8 mouse cellular contexts compared by ENCODE assay signal in genomic region chr1:86302532-86302931, GRCm38 (mm10). TPM values are rescaled to one million over a fixed set of nuclear protein-coding genes. Genes with fewer than 3 reads are reported as not detected.
DNase-seq lines count a peak whose midpoint lies in the region; ATAC-seq and TF ChIP-seq lines count a peak whose summit lies in the region.

TSS of gene B3gnt7 (plus strand) at chr1:86302832.

- no peaks in the 10 kb centered on the region for H3K36me3 ChIP-seq in liver, adult 2 months (ENCODE audit: control insufficient read depth, insufficient read depth, low read length)
- H3K36me3 ChIP-seq in intestine, embryonic 16.5 days (ENCODE audit: control insufficient read depth, insufficient read depth, low read length): no peaks in the 10 kb centered on the region
- no peaks in the 10 kb centered on the region for H3K36me3 ChIP-seq in neural tube, embryonic 13.5 days

- H3K9me3 ChIP-seq in intestine, embryonic 16.5 days (ENCODE audit: control insufficient read depth, low read length): no peaks in the 10 kb centered on the region
- H3K9me3 ChIP-seq in neural tube, embryonic 13.5 days: no peaks in the 10 kb centered on the region

- intact Hi-C loops in left cerebral cortex, postnatal 36 days (cut with DNase I): no loop called here

- H3K27me3 ChIP-seq in liver, adult 2 months (ENCODE audit: control insufficient read depth, insufficient read depth, low read length): peaks cover 5% of the 10 kb centered on the region; the same call in 1 of the 2 replicates
- H3K27me3 ChIP-seq in intestine, embryonic 16.5 days (replicated peaks; ENCODE audit: control insufficient read depth, insufficient read depth, low read length): peaks cover 16% of the 10 kb centered on the region
- peaks cover 61% of the 10 kb centered on the region for H3K27me3 ChIP-seq in neural tube, embryonic 13.5 days

- TF ChIP-seq CTCF in liver, adult 2 months (IDR thresholded peaks at IDR 0.05; ENCODE audit: low read depth, low read length): no peak
- TF ChIP-seq CTCF in embryonic fibroblast, embryonic 13.5 days (IDR thresholded peaks at IDR 0.05; ENCODE audit: borderline replicate concordance, insufficient read depth, low read length): no peak

- TF ChIP-seq POLR2A in liver, adult 2 months (IDR thresholded peaks at IDR 0.05; ENCODE audit: extremely low read depth, insufficient read depth, low read length): no peak
- TF ChIP-seq POLR2A in embryonic fibroblast, embryonic 13.5 days (IDR thresholded peaks at IDR 0.05; ENCODE audit: low read depth, low read length): no peak

- no peak within 1 kb of the TSS for H3K27ac ChIP-seq in liver, adult 2 months (replicated peaks; ENCODE audit: insufficient read depth, low read depth, low read length)
- H3K27ac ChIP-seq in embryonic fibroblast, embryonic 13.5 days (ENCODE audit: insufficient read depth, low read length): no peak within 1 kb of the TSS
- H3K27ac ChIP-seq in intestine, embryonic 16.5 days (ENCODE audit: low read length): no peak within 1 kb of the TSS
- H3K27ac ChIP-seq in neural tube, embryonic 13.5 days (replicated peaks): no peak within 1 kb of the TSS

- 61% methylated on average over 6 of the region's 6 CpGs for WGBS in liver, adult 2 months
- WGBS in intestine, embryonic 16.5 days: 36% methylated on average over 6 of the region's 6 CpGs
- WGBS in neural tube, embryonic 13.5 days: 10% methylated on average over 6 of the region's 6 CpGs

- DNase-seq in liver, adult 2 months (ENCODE audit: extremely low read depth, low read depth, low spot score): no peak
- DNase-seq in liver: no peak
- DNase-seq in layer of hippocampus, postnatal 10 days (ENCODE audit: low spot score in 2 of 2): no peak
- DNase-seq in adrenal gland, adult 2 months: no peak
- no peak for DNase-seq in left cerebral cortex, postnatal 36 days (ENCODE audit: low spot score in 2 of 2)

- no peaks in the 10 kb centered on the region for H3K79me2 ChIP-seq in liver, adult 2 months (ENCODE audit: control insufficient read depth, insufficient read depth, low read length)

- no peak for ATAC-seq in intestine, embryonic 16.5 days
- ATAC-seq in neural tube, embryonic 13.5 days (ENCODE audit: low read depth): no peak

- H3K4me3 ChIP-seq in liver, adult 2 months (ENCODE audit: insufficient read depth, low read depth, low read length): peak within 1 kb of the TSS; percentile 40; the same call in 1 of the 2 replicates
- peak within 1 kb of the TSS; percentile 36 for H3K4me3 ChIP-seq in embryonic fibroblast, embryonic 13.5 days (ENCODE audit: insufficient read depth, low read length)
- H3K4me3 ChIP-seq in intestine, embryonic 16.5 days (ENCODE audit: low read length): peak within 1 kb of the TSS; percentile 67
- H3K4me3 ChIP-seq in neural tube, embryonic 13.5 days: peak within 1 kb of the TSS; percentile 68

- H3K4me2 ChIP-seq in intestine, embryonic 16.5 days (ENCODE audit: low read depth, low read length): peak within 1 kb of the TSS; percentile 96
- H3K4me2 ChIP-seq in neural tube, embryonic 13.5 days: peak within 1 kb of the TSS; percentile 99

- H3K4me1 ChIP-seq in liver, adult 2 months (ENCODE audit: control insufficient read depth, insufficient read depth, low read length): no peaks in the 10 kb centered on the region
- H3K4me1 ChIP-seq in embryonic fibroblast, embryonic 13.5 days (ENCODE audit: control insufficient read depth, insufficient read depth, low read length): no peaks in the 10 kb centered on the region
- H3K4me1 ChIP-seq in intestine, embryonic 16.5 days (ENCODE audit: control insufficient read depth, insufficient read depth, low read length): 0 out of 2 replicates have a peak, but pooled peaks cover 7% of the 10 kb centered on the region
- peaks cover 12% of the 10 kb centered on the region for H3K4me1 ChIP-seq in neural tube, embryonic 13.5 days (replicated peaks)

- no peak within 1 kb of the TSS for H3K9ac ChIP-seq in liver, adult 2 months (ENCODE audit: low read depth, low read length)
- peak within 1 kb of the TSS; percentile 66 for H3K9ac ChIP-seq in intestine, embryonic 16.5 days (ENCODE audit: low read depth, low read length)
- H3K9ac ChIP-seq in neural tube, embryonic 13.5 days: peak within 1 kb of the TSS; percentile 77

RNA-seq across cellular contexts. Expression of gene B3gnt7, which starts in this region (rescaled TPM):
- not detected in 2 replicates for total RNA-seq in liver, adult 2 months (2014; rRNA removed)
- 0.19 and 0.31 TPM in 2 replicates for polyA plus RNA-seq in liver, adult 2 months (2012; rRNA removed)
- polyA plus RNA-seq in embryonic fibroblast, embryonic 13.5 days (2011; ENCODE audit: insufficient read length, low read depth, missing spikeins): 0.19 TPM in 1 of 2 replicates, not detected in the other
- 5.3 and 6.7 TPM in 2 replicates for polyA plus RNA-seq in intestine, embryonic 16.5 days (2015; fragmentation: Nextera tagmentation; extraction: Ambion mirVana)
- 3.3 and 4.2 TPM in 2 replicates for polyA plus RNA-seq in neural tube, embryonic 13.5 days (2015; fragmentation: Nextera tagmentation; extraction: Ambion mirVana)
- total RNA-seq in layer of hippocampus, postnatal 10 days (2021): 1 to 10 TPM; 3.6 to 3.9 TPM
- under 1 TPM; 0.21 to 0.26 TPM for total RNA-seq in adrenal gland, adult 2 months (2021)
- polyA plus RNA-seq in adrenal gland, adult 2 months (2012; rRNA removed): 0.36 and 0.40 TPM in 2 replicates
- total RNA-seq in left cerebral cortex, postnatal 36 days (2021): 1 to 10 TPM in 1 of 2 experiments, under 1 TPM in 1; 0.84 to 1.3 TPM
